Mouse (Mus musculus) heart, adult 2 months (tissue): ENCODE measurements around the gene Hoxc5.

Experiments used
- CTCF ChIP-seq: fragments of 200-600 bp; IDR thresholded peaks from 2 replicates; pipeline ENCODE4 v1.8.1; 2022; ENCODE audit warnings: antibody characterized with exemption, mild to moderate bottlenecking, moderate library complexity
- POLR2A ChIP-seq: fragments of 200-500 bp; IDR thresholded peaks from 2 replicates; pipeline ENCODE4 v1.6.1; 2011; ENCODE audit warnings: mild to moderate bottlenecking, low read depth, low read length, control low read depth; ENCODE audit not compliant: insufficient read depth

GRCm38 (mm10) chr15:102936279-102936972 lies 30.8 kb upstream of the Hoxc5 start, which contains the start of gene Hoxc12:
- TF ChIP-seq CTCF (no peak), POLR2A (no peak)
